Comparison of ENCODE assay signal across 15 mouse cellular contexts in the genomic region with DNA sequence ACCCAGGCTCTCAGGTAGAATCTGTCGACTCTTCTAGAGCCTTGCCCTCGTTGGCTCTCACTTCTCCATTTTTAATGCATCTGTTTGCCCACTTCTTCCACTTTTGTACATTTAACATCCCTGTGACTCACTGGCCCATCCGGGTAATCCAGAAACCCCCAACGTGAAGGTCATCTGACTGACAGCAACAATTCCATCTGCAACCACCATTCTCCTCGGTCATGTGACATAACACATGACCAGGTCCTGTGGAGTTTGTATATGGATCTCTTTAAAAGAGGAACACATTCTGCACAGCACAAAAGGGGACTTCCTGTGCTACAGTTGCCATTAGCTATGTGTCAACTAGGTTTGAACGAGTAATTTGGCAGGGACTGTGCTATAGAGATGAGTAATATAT. TPM values are rescaled to one million over a fixed set of nuclear protein-coding genes. Genes with fewer than 3 reads are reported as not detected.
DNase-seq lines count a peak whose midpoint lies in the region; ATAC-seq and TF ChIP-seq lines count a peak whose summit lies in the region.
"Had no signal": no experiment of that assay in that cellular context is flagged by ENCODE, and none has a peak within 500 bp of the region (broad histone marks: within the 10 kb centered on the region; RNA-seq: fewer than 3 reads in every experiment).

No protein-coding gene starts in this region.

- no peak overlapping the region; the same call in 1 of the 2 replicates for H3K27ac ChIP-seq in MEL (ENCODE audit: control insufficient read depth, low read depth, low read length)
- H3K27ac ChIP-seq in liver, embryonic 16.5 days (ENCODE audit: low read length): no peak overlapping the region
- H3K27ac ChIP-seq: embryonic facial prominence, embryonic 13.5 days; limb, embryonic 13.5 days had no signal

- no peaks in the 10 kb centered on the region for H3K9me3 ChIP-seq in MEL (replicated peaks; ENCODE audit: insufficient read depth, low read length)
- H3K9me3 ChIP-seq in liver, embryonic 16.5 days (replicated peaks; ENCODE audit: control insufficient read depth, low read length): no peaks in the 10 kb centered on the region
- H3K9me3 ChIP-seq: embryonic facial prominence, embryonic 13.5 days; limb, embryonic 13.5 days had no signal

- no peaks in the 10 kb centered on the region for H3K79me2 ChIP-seq in MEL (ENCODE audit: control insufficient read depth, insufficient read depth, low read length, poor library complexity)

- TF ChIP-seq POLR2A in MEL (IDR thresholded peaks at IDR 0.05; ENCODE audit: control insufficient read depth in 1 of 2, insufficient read depth in 1 of 2, low read depth in 1 of 2, low read length in 2 of 2, poor library complexity in 1 of 2): no peak

- H3K4me2 ChIP-seq in liver, embryonic 16.5 days (ENCODE audit: low read depth, low read length): no peak overlapping the region
- H3K4me2 ChIP-seq: embryonic facial prominence, embryonic 13.5 days; limb, embryonic 13.5 days had no signal

- H3K4me1 ChIP-seq in MEL (ENCODE audit: control insufficient read depth in 1 of 2, insufficient read depth in 2 of 2, low read length in 2 of 2): peaks cover 2 to 24% of the 10 kb centered on the region in 2 experiments; a peak in 2 of 4 replicates
- H3K4me1 ChIP-seq in liver, embryonic 16.5 days (ENCODE audit: control insufficient read depth, low read depth, low read length): no peaks in the 10 kb centered on the region; the same call in 1 of the 2 replicates
- H3K4me1 ChIP-seq: embryonic facial prominence, embryonic 13.5 days; limb, embryonic 13.5 days had no signal

- TF ChIP-seq EP300 in MEL (IDR thresholded peaks at IDR 0.05; ENCODE audit: low read depth in 1 of 2, low read length in 2 of 2): no peak

- ATAC-seq in liver, embryonic 16.5 days (ENCODE audit: low read depth): peak; percentile 16; the same call in 1 of the 2 replicates
- ATAC-seq in CD4-positive, CD25-positive, alpha-beta regulatory T cell, adult 4 months: no peak
- ATAC-seq: midbrain, embryonic 16.5 days had no signal

- H3K27me3 ChIP-seq in MEL (ENCODE audit: control insufficient read depth in 1 of 2, insufficient read depth in 2 of 2, low read length in 2 of 2): no peaks in the 10 kb centered on the region
- H3K27me3 ChIP-seq in liver, embryonic 16.5 days (ENCODE audit: control insufficient read depth, insufficient read depth, low read depth, low read length): no peaks in the 10 kb centered on the region
- H3K27me3 ChIP-seq: embryonic facial prominence, embryonic 13.5 days; limb, embryonic 13.5 days had no signal

- peak; percentile 27 for DNase-seq in layer of hippocampus, adult 9-11 months
- no peak for DNase-seq in layer of hippocampus, postnatal 10 days (ENCODE audit: low spot score in 2 of 2)
- DNase-seq in MEL (ENCODE audit: low read depth, low spot score): peak; percentile 49
- DNase-seq in natural killer cell, adult 2 months (ENCODE audit: low spot score in 2 of 2): peak; percentile 10 to 71
- no peak for DNase-seq in kidney, postnatal 4 days
- DNase-seq: adrenal gland, adult 8-10 months; cerebellum, adult 2 months had no signal

- WGBS in liver, embryonic 16.5 days (ENCODE audit: insufficient replicate concordance): 24% methylated on average over 6 of the region's 6 CpGs

- no peak overlapping the region for H3K4me3 ChIP-seq in MEL (ENCODE audit: control insufficient read depth in 1 of 2, insufficient read depth in 1 of 2, low read depth in 2 of 2, low read length in 2 of 2)
- H3K4me3 ChIP-seq in liver, embryonic 16.5 days (ENCODE audit: low read depth, low read length): no peak overlapping the region
- H3K4me3 ChIP-seq: embryonic facial prominence, embryonic 13.5 days; limb, embryonic 13.5 days had no signal

- H3K9ac ChIP-seq in MEL (ENCODE audit: control insufficient read depth, low read depth, low read length, poor library complexity, severe bottlenecking): no peak overlapping the region
- no peak overlapping the region for H3K9ac ChIP-seq in liver, embryonic 16.5 days (ENCODE audit: low read depth, low read length)
- H3K9ac ChIP-seq: embryonic facial prominence, embryonic 13.5 days; limb, embryonic 13.5 days had no signal

- TF ChIP-seq RAD21 in MEL (IDR thresholded peaks at IDR 0.05; ENCODE audit: low read depth, low read length): no peak

- peaks cover 0 to 8% of the 10 kb centered on the region in 2 experiments; a peak in 2 of 4 replicates for H3K36me3 ChIP-seq in MEL (ENCODE audit: control insufficient read depth in 1 of 2, insufficient read depth in 2 of 2, low read length in 2 of 2)
- no peaks in the 10 kb centered on the region for H3K36me3 ChIP-seq in liver, embryonic 16.5 days (ENCODE audit: control insufficient read depth, insufficient read depth)
- H3K36me3 ChIP-seq: embryonic facial prominence, embryonic 13.5 days; limb, embryonic 13.5 days had no signal

- no peak for TF ChIP-seq CTCF in MEL (IDR thresholded peaks at IDR 0.05 in 2 of 3, conservative IDR thresholded peaks at IDR 0.05 in 1 of 3; ENCODE audit: control insufficient read depth in 1 of 3, insufficient read depth in 1 of 3, low read depth in 2 of 3, low read length in 3 of 3, poor library complexity in 1 of 3, severe bottlenecking in 1 of 3)

TF ChIP-seq in MEL, 35 proteins besides CTCF, POLR2A, EP300 and RAD21:
- TF ChIP-seq USF1 (IDR thresholded peaks at IDR 0.05; ENCODE audit: low read depth, low read length) (peak; percentile 75), MYC (IDR thresholded peaks at IDR 0.05; ENCODE audit: low read depth, low read length) (no peak), MAFK (IDR thresholded peaks at IDR 0.05; ENCODE audit: borderline replicate concordance, low read depth, low read length) (no peak), USF2 (IDR thresholded peaks at IDR 0.05; ENCODE audit: borderline replicate concordance in 1 of 2, insufficient read depth in 1 of 2, low read depth in 1 of 2, low read length in 2 of 2) (0 out of 4 replicates have a peak, but pooled peaks of 1 of the 2 experiments have one; percentile 29)

RNA-seq across cellular contexts. Expression of a gene that starts 28.1 kb away (rescaled TPM):
- not detected for total RNA-seq in layer of hippocampus, postnatal 10 days (2021)
- not detected in 2 replicates for total RNA-seq in MEL (2012; rRNA removed)
- not detected for polyA plus RNA-seq in MEL (2012; ENCODE audit: insufficient read depth in 1 of 2, insufficient read length in 2 of 2, low read depth in 1 of 2, low replicate concordance in 2 of 2, missing spikeins in 1 of 2)
- not detected in 2 replicates for polyA plus RNA-seq in liver, embryonic 16.5 days (2015; fragmentation: Nextera tagmentation; extraction: Ambion mirVana)
- not detected for polyA plus RNA-seq in CD4-positive, CD25-positive, alpha-beta regulatory T cell, adult 4 months (2017; shearing (Covaris generic))
- total RNA-seq: adrenal gland, adult 8-10 months; layer of hippocampus, adult 8-10 months had no signal
- polyA plus RNA-seq: cerebellum, adult 2 months; embryonic facial prominence, embryonic 13.5 days; heart, embryonic 16.5 days; intestine, embryonic 14.5 days; limb, embryonic 13.5 days; midbrain, embryonic 16.5 days had no signal

RNA-seq across cellular contexts. Expression of a gene that starts 44.4 kb away (rescaled TPM):
- not detected for total RNA-seq in layer of hippocampus, postnatal 10 days (2021)
- total RNA-seq in MEL (2012; rRNA removed): 39.6 and 42.8 TPM in 2 replicates
- polyA plus RNA-seq in MEL (2012; ENCODE audit: insufficient read depth in 1 of 2, insufficient read length in 2 of 2, low read depth in 1 of 2, low replicate concordance in 2 of 2, missing spikeins in 1 of 2): 10 to 100 TPM in 1 of 2 experiments, not detected in 1; 50.2 TPM
- polyA plus RNA-seq in liver, embryonic 16.5 days (2015; fragmentation: Nextera tagmentation; extraction: Ambion mirVana): 0.97 and 0.98 TPM in 2 replicates
- not detected for polyA plus RNA-seq in CD4-positive, CD25-positive, alpha-beta regulatory T cell, adult 4 months (2017; shearing (Covaris generic))
- total RNA-seq: layer of hippocampus, adult 8-10 months had no signal
- polyA plus RNA-seq: embryonic facial prominence, embryonic 13.5 days had no signal

RNA-seq across cellular contexts. Expression of a gene that starts 52.1 kb away (rescaled TPM):
- total RNA-seq in layer of hippocampus, postnatal 10 days (2021): 1 to 10 TPM; 2.0 to 2.4 TPM
- 4.5 and 4.9 TPM in 2 replicates for total RNA-seq in MEL (2012; rRNA removed)
- polyA plus RNA-seq in MEL (2012; ENCODE audit: insufficient read depth in 1 of 2, insufficient read length in 2 of 2, low read depth in 1 of 2, low replicate concordance in 2 of 2, missing spikeins in 1 of 2): 1 to 10 TPM in 1 of 2 experiments, not detected in 1; 5.8 TPM
- polyA plus RNA-seq in liver, embryonic 16.5 days (2015; fragmentation: Nextera tagmentation; extraction: Ambion mirVana): 5.7 and 6.2 TPM in 2 replicates
- polyA plus RNA-seq in CD4-positive, CD25-positive, alpha-beta regulatory T cell, adult 4 months (2017; shearing (Covaris generic)): 10 to 100 TPM; 24.3 to 35.4 TPM

RNA-seq across cellular contexts. Expression of a gene that starts 53.0 kb away (rescaled TPM):
- total RNA-seq in layer of hippocampus, postnatal 10 days (2021): not detected
- not detected in 2 replicates for total RNA-seq in MEL (2012; rRNA removed)
- under 1 TPM in 1 of 2 experiments, not detected in 1; 0.63 TPM for polyA plus RNA-seq in MEL (2012; ENCODE audit: insufficient read depth in 1 of 2, insufficient read length in 2 of 2, low read depth in 1 of 2, low replicate concordance in 2 of 2, missing spikeins in 1 of 2)
- polyA plus RNA-seq in liver, embryonic 16.5 days (2015; fragmentation: Nextera tagmentation; extraction: Ambion mirVana): not detected in 2 replicates
- under 1 TPM in 1 of 2 experiments, not detected in 1; 0.22 TPM for polyA plus RNA-seq in CD4-positive, CD25-positive, alpha-beta regulatory T cell, adult 4 months (2017; shearing (Covaris generic))
- total RNA-seq: adrenal gland, adult 8-10 months had no signal
- polyA plus RNA-seq: midbrain, embryonic 16.5 days had no signal

Comparison
In these comparisons a context has a peak if more than half of its experiments do, and no peak if none do; other contexts are left out.
1. DNase-seq: peak in layer of hippocampus, adult 9-11 months (single experiment), MEL (single experiment) and natural killer cell, adult 2 months (2 of 2); none in layer of hippocampus, postnatal 10 days (0 of 2) and kidney, postnatal 4 days (0 of 2).
2. RNA of a gene that starts 44.4 kb away (polyA plus RNA-seq): 50.2 TPM in MEL; 0.97 to 0.98 TPM in liver, embryonic 16.5 days and not detected in CD4-positive, CD25-positive, alpha-beta regulatory T cell, adult 4 months; every median in the first group is over 10 times any median in the second.